Mouse (Mus musculus) forebrain, embryonic 15.5 days (tissue): ENCODE measurements around the gene Psmb3. TPM values are rescaled to one million over a fixed set of nuclear protein-coding genes. Genes with fewer than 3 reads are reported as not detected.

Experiments
- ATAC-seq: fragments of 200-750 bp; cut with Nextera tagmentation; replicated peaks from 2 replicates; pipeline ENCODE4 v1.8.0; 2017; ENCODE audit warnings: mild to moderate bottlenecking, moderate TSS enrichment, moderate library complexity
- H3K27ac ChIP-seq: fragments of 300-500 bp; sonication (generic); replicated peaks from 2 replicates; pipeline ENCODE4 v1.5.1; 2015; ENCODE audit warnings: mild to moderate bottlenecking, inconsistent platforms
- H3K27me3 ChIP-seq: fragments of 300-500 bp; sonication (generic); 2 replicates; pipeline ENCODE4 v1.6.1; 2015; ENCODE audit warnings: inconsistent platforms
- H3K36me3 ChIP-seq: fragments of 300-500 bp; sonication (generic); 2 replicates; pipeline ENCODE4 v1.6.1; 2015; ENCODE audit warnings: mild to moderate bottlenecking, inconsistent platforms
- H3K4me1 ChIP-seq: fragments of 300-500 bp; sonication (generic); 2 replicates; pipeline ENCODE4 v1.6.1; 2015; ENCODE audit warnings: inconsistent platforms
- H3K4me2 ChIP-seq: fragments of 300-500 bp; sonication (generic); replicated peaks from 2 replicates; pipeline ENCODE4 v1.6.1; 2015; ENCODE audit warnings: mild to moderate bottlenecking, inconsistent platforms
- H3K4me3 ChIP-seq: fragments of 300-500 bp; sonication (generic); 2 replicates; pipeline ENCODE4 v1.5.1; 2015; ENCODE audit warnings: mild to moderate bottlenecking, inconsistent platforms
- H3K9ac ChIP-seq: fragments of 300-500 bp; sonication (generic); replicated peaks from 2 replicates; pipeline ENCODE4 v1.6.1; 2015; ENCODE audit warnings: mild to moderate bottlenecking, inconsistent platforms
- H3K9me3 ChIP-seq: fragments of 300-500 bp; sonication (generic); 2 replicates; pipeline ENCODE4 v1.6.1; 2016; ENCODE audit warnings: inconsistent platforms
- WGBS: fragments of 180-500 bp; shearing (Covaris S2); methylation state at CpG from one replicate; pipeline ENCODE4 v1.1.7; 2015; ENCODE audit warnings: mixed read lengths; 5-methylcytosine and 5-hydroxymethylcytosine counted together
- microRNA-seq: library from miRNA; unstranded; fragments of <30 nt; microRNA quantifications from one replicate; pipeline ENCODE4, GENCODE M21; 2016
- polyA plus RNA-seq: library from polyadenylated mRNA; unstranded; fragments of >200 nt; fragmentation: Nextera tagmentation; extraction: Ambion mirVana; gene quantifications from 2 replicates; pipeline ENCODE4 v1.2.1, GENCODE M21; 2015

Psmb3 gene
- polyA plus RNA-seq, 1 experiment from 2014 or later, result 460 TPM

GRCm38 (mm10) chr11:97747773-97748172 is 44.6 kb downstream of the Psmb3 start:
- no peak overlapping the region for H3K4me2 ChIP-seq
- H3K27ac ChIP-seq, result no peak overlapping the region
- H3K27me3 ChIP-seq, result no peaks in the 10 kb centered on the region
- H3K36me3 ChIP-seq, result peaks cover 60% of the 10 kb centered on the region
- WGBS, result 93% methylated on average over 8 of the region's 8 CpGs
- no peak for ATAC-seq
- no peak overlapping the region for H3K4me3 ChIP-seq
- H3K9ac ChIP-seq, result no peak overlapping the region
- no peaks in the 10 kb centered on the region for H3K9me3 ChIP-seq
- peaks cover 17% of the 10 kb centered on the region for H3K4me1 ChIP-seq

GRCm38 (mm10) chr11:97748496-97748895 is 45.3 kb downstream of the Psmb3 start:
- H3K4me1 ChIP-seq, result peaks cover 9% of the 10 kb centered on the region
- peaks cover 67% of the 10 kb centered on the region for H3K36me3 ChIP-seq
- H3K4me2 ChIP-seq, result no peak overlapping the region
- WGBS, result 91% methylated on average over 5 of the region's 5 CpGs
- no peak for ATAC-seq
- H3K27ac ChIP-seq, result no peak overlapping the region
- no peak overlapping the region for H3K4me3 ChIP-seq
- no peak overlapping the region for H3K9ac ChIP-seq
- no peaks in the 10 kb centered on the region for H3K27me3 ChIP-seq
- no peaks in the 10 kb centered on the region for H3K9me3 ChIP-seq

- ATAC-seq, result no peak
- H3K27ac ChIP-seq, result no peak overlapping the region
- H3K4me2 ChIP-seq, result no peak overlapping the region
- no peak overlapping the region for H3K4me3 ChIP-seq
- H3K9me3 ChIP-seq, result no peaks in the 10 kb centered on the region
- no peak overlapping the region for H3K9ac ChIP-seq
- no peaks in the 10 kb centered on the region for H3K27me3 ChIP-seq
- peaks cover 84% of the 10 kb centered on the region for H3K36me3 ChIP-seq
- 94% methylated on average over 8 of the region's 8 CpGs for WGBS
- H3K4me1 ChIP-seq, result no peaks in the 10 kb centered on the region
These were observed 50.1 kb downstream of the Psmb3 start for GRCm38 (mm10) chr11:97753277-97753676.

GRCm38 (mm10) chr11:97758125-97758524 is 54.9 kb downstream of the Psmb3 start:
- 95% methylated on average over 1 of the region's 1 CpGs for whole genome bisulfite sequencing
- no peaks in the 10 kb centered on the region for H3K27me3 ChIP-seq
- H3K4me3 ChIP-seq, result no peak overlapping the region
- no peak overlapping the region for H3K9ac ChIP-seq
- peaks cover 67% of the 10 kb centered on the region for H3K36me3 ChIP-seq
- no peaks in the 10 kb centered on the region for H3K9me3 ChIP-seq
- no peak overlapping the region for H3K27ac ChIP-seq
- H3K4me1 ChIP-seq, result no peaks in the 10 kb centered on the region
- ATAC-seq, result no peak
- no peak overlapping the region for H3K4me2 ChIP-seq

- no peaks in the 10 kb centered on the region for H3K27me3 ChIP-seq
- H3K36me3 ChIP-seq, result peaks cover 63% of the 10 kb centered on the region
- H3K4me1 ChIP-seq, result 0 out of 2 replicates have a peak, but pooled peaks cover under 1% of the 10 kb centered on the region
- ATAC-seq, result no peak
- no peaks in the 10 kb centered on the region for H3K9me3 ChIP-seq
- 88% methylated on average over 6 of the region's 6 CpGs for WGBS
- no peak overlapping the region for H3K27ac ChIP-seq
- H3K4me3 ChIP-seq, result no peak overlapping the region
- no peak overlapping the region for H3K4me2 ChIP-seq
- no peak overlapping the region for H3K9ac ChIP-seq
These were observed 55.7 kb downstream of the Psmb3 start for GRCm38 (mm10) chr11:97758942-97759341.

GRCm38 (mm10) chr11:97761638-97762037 is 58.4 kb downstream of the Psmb3 start:
- no peak overlapping the region for H3K9ac ChIP-seq
- H3K27me3 ChIP-seq, result no peaks in the 10 kb centered on the region
- H3K36me3 ChIP-seq, result peaks cover 44% of the 10 kb centered on the region

More at GRCm38 (mm10) chr11:97761638-97762037, 58.4 kb downstream of the Psmb3 start:
- no peak for ATAC-seq
- Histone ChIP-seq H3K4me2 (no peak overlapping the region), H3K27ac (no peak overlapping the region), H3K9me3 (no peaks in the 10 kb centered on the region), H3K4me1 (peaks cover 21% of the 10 kb centered on the region), H3K4me3 (no peak overlapping the region)

Small RNA genes within 50 kb of the gene (microRNA-seq; reads per million reads assigned to microRNA genes)
- gene Gm24158 (not detected), gene Mir6927 (not detected), gene Mir8102 (0.66 reads per million)

Other genes with a start within 250 kb of the Psmb3 start
- 1.0 and 1.1 TPM in 2 replicates for gene 4933428G20Rik, start 203.1 kb upstream of the Psmb3 start, polyA plus RNA-seq
- 10.8 and 11.6 TPM in 2 replicates for gene Srcin1, start 127.2 kb upstream of the Psmb3 start, polyA plus RNA-seq
- gene Epop, start 73.7 kb upstream of the Psmb3 start, polyA plus RNA-seq, result 4.6 and 5.8 TPM in 2 replicates
- 4.3 and 4.7 TPM in 2 replicates for gene Mllt6, start 40.0 kb upstream of the Psmb3 start, polyA plus RNA-seq
- 17.4 and 19.5 TPM in 2 replicates for gene Cisd3, start 17.6 kb upstream of the Psmb3 start, polyA plus RNA-seq
- 18.1 and 18.8 TPM in 2 replicates for gene Pcgf2, start 2.9 kb upstream of the Psmb3 start, polyA plus RNA-seq
- gene Pip4k2b, start 41.3 kb downstream of the Psmb3 start, polyA plus RNA-seq, result 4.1 and 4.8 TPM in 2 replicates
- gene Cwc25, start 63.2 kb downstream of the Psmb3 start, polyA plus RNA-seq, result 18.0 and 18.6 TPM in 2 replicates
- gene 1700001P01Rik, start 72.5 kb downstream of the Psmb3 start, polyA plus RNA-seq, result 0.39 and 0.75 TPM in 2 replicates
- gene Rpl23, start 79.0 kb downstream of the Psmb3 start, polyA plus RNA-seq, result 327 and 370 TPM in 2 replicates
- gene Lasp1, start 95.6 kb downstream of the Psmb3 start, polyA plus RNA-seq, result 129 and 132 TPM in 2 replicates
- gene B230217C12Rik, start 137.4 kb downstream of the Psmb3 start, polyA plus RNA-seq, result 17.8 and 21.0 TPM in 2 replicates
- gene Fbxo47, start 180.8 kb downstream of the Psmb3 start, polyA plus RNA-seq, result 0.67 and 1.0 TPM in 2 replicates